Mouse (Mus musculus): ENCODE results near the gene Ctnnb1. TPM values are rescaled to one million over a fixed set of nuclear protein-coding genes. Genes with fewer than 3 reads are reported as not detected.

Gene Ctnnb1
- polyA plus RNA-seq, 1 experiment = 145 TPM

DNA sequence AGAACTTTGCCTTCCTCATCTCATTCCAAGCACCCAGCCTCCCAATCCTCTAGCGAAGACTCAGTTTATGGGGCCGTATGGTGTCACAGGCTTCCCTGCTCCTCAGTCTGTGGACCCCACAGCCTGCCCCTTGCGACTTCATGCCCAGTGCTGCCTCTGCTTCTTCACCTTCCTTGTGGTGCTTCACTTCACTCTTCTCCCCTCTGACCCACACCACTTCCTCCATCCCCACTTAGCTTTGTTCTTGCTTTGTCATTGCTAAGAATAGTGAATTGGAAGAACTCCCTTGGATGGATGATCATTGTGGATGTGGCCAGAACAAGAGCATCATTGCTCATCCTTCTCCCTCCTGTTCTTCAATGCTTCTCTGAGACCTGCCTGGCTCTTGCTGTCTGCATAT is 11.8 kb downstream of the Ctnnb1 start:
- no peak for TF ChIP-seq GATA1 (IDR thresholded peaks at IDR 0.05; ENCODE audit: low read length)

DNA sequence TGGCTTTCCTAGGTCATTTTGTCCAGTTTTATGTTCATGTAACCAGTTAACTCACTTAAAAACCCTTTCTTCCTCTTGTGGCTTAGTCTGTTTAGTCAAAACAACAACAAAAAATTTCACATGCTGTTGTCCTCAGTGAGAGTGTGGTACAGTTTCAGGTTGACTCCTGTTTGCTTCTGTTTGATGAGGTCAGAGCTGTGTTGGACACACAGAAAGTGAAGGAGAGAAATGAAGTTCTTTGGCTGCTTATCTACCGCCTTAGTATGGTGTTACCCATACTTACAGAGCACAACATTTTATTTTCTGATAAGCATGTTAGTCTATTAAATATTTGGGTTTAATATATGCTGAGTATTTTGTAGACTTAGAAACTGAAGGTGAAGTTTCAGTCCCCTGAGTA is 14.7 kb downstream of the Ctnnb1 start:
- no peak for TF ChIP-seq GATA1 (IDR thresholded peaks at IDR 0.05; ENCODE audit: low read length)

DNA sequence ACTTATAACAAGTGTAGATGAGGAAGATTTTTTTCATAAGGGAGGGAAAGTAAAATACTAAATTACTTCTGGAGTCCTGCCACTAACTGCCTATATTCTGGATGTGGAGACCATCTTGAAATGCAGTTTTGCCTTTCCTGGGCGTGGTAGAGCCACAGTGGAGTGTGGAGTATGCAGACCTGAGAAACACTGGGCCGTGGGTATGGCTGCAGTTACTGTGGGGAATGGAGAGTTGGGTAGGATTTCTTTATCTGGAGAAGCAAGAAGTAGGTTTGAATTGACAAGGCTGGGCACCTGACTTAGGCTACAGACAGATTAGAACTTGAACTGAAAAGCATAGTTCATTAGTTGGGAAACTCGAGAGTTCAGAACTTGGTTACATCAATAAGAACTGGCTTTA is 15.2 kb downstream of the Ctnnb1 start:
- no peak for TF ChIP-seq GATA1 (IDR thresholded peaks at IDR 0.05; ENCODE audit: low read length)

DNA sequence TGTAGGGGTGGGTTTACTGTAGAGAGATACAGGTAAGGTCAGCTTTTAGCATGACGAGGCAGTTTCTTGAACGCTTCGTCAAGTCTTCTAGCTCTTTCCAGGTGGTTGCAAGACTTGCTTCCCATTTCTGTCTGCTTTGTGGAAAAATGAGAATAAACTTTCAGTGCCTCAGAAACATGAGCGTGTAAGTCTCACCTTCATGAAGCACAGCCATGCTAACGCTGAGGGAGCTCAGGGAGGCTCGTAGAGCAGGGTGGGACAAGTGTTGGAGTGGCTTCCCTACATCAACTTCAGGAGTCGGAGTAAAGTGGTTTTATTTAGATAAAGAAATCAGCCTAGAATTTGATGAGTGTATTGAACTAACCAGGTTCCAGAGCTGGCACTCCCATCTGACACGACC is 17.1 kb downstream of the Ctnnb1 start:
- TF ChIP-seq GATA1 (IDR thresholded peaks at IDR 0.05; ENCODE audit: low read length) = no peak

DNA sequence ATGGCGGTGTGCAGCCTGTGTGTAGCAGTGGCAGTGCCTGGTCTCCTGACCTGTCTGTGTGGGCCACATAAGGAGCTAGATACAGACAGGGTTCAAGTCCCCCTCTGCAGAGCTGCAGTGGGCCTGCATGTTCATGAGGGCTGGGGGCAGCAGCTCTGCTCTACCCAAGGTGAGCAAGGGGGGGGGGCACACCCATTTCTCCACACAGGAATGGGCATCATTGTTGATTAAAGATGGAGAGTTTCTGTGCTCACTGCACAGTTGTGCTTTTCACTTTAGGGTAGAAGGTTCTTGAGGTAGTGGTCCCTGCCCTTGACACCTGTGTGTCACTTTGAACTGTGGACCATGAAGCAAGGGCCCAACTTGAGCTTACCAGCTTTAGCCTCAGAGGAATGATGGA is 19.8 kb downstream of the Ctnnb1 start:
- no peak for TF ChIP-seq GATA1 (IDR thresholded peaks at IDR 0.05; ENCODE audit: low read length)

DNA sequence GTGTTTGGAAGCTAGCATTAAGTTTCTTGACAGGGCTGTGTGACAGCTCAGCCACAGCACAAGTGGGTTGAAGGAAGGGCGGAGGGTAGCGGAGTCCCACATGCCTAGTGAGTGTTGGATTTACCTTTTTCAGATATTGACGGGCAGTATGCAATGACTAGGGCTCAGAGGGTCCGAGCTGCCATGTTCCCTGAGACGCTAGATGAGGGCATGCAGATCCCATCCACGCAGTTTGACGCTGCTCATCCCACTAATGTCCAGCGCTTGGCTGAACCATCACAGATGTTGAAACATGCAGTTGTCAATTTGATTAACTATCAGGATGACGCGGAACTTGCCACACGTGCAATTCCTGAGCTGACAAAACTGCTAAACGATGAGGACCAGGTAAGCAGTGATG is 21.7 kb downstream of the Ctnnb1 start:
- TF ChIP-seq GATA1 (IDR thresholded peaks at IDR 0.05; ENCODE audit: low read length) = no peak

DNA sequence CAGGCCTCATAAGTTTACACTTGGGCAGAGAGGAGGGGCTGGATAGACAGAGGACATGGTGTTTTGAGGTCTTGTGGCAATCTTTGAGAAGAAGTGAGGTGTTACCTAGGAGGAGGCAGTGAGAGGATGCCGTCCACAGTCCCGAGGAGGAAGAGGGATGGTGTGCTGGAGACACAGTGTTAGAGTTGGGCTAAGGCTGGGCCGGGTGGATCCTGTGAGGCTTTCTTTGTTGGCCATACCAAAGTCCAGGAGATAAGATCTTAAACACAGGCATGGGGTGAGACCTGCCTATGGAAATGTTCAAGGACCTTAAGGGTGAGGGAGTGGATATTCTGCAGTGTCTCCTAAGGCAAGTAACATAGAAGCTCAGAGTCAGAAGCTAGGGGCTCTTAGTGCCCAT is 22.9 kb downstream of the Ctnnb1 start:
- TF ChIP-seq GATA1 (IDR thresholded peaks at IDR 0.05; ENCODE audit: low read length) = no peak

DNA sequence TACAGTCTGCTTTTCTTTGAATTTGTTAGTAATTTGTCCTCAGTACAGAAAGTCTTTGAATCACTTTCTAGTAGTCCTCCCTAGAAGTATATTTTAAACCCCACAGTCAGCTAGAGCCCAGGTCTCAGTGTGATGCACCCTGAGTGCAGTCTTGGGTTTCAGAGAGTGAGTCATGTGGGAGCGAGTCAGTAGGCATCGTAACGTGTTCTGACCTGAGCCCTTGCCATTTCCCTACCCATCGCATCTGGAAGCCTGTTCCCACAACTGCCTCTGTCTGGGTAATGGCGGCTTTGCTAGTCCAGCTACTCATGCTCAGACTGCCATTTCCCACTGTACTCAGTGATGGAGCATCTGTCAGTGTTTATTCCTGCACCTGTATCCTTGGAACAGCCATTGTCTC is 29.0 kb downstream of the Ctnnb1 start:
- TF ChIP-seq GATA1 (IDR thresholded peaks at IDR 0.05; ENCODE audit: low read length) = no peak

DNA sequence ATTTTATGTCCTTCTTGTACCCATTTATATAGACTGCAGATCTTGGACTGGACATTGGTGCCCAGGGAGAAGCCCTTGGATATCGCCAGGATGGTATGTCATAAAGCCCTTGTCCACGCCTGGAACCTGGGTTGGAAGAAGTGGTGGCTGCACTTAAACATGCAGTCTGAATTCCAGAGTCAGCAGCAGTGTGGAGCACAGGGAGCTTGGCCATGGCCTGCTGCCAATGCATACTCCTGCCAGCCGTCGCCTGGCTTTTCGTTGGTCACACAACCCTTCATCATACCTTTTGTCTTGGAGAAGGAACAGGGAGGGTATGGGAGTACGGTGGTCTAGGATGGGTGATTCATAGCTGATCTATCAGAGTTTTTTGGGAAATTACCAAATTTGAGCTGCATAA is 29.5 kb downstream of the Ctnnb1 start:
- TF ChIP-seq GATA1 (IDR thresholded peaks at IDR 0.05; ENCODE audit: low read length) = no peak

DNA sequence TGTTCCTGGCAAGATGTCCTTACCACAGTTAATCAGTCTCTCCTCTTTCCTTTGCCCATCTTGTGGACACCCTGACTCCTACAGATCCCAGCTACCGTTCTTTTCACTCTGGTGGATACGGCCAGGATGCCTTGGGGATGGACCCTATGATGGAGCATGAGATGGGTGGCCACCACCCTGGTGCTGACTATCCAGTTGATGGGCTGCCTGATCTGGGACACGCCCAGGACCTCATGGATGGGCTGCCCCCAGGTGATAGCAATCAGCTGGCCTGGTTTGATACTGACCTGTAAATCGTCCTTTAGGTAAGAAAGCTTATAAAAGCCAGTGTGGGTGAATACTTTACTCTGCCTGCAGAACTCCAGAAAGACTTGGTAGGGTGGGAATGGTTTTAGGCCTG is 30.2 kb downstream of the Ctnnb1 start:
- no peak for TF ChIP-seq GATA1 (IDR thresholded peaks at IDR 0.05; ENCODE audit: low read length)

DNA sequence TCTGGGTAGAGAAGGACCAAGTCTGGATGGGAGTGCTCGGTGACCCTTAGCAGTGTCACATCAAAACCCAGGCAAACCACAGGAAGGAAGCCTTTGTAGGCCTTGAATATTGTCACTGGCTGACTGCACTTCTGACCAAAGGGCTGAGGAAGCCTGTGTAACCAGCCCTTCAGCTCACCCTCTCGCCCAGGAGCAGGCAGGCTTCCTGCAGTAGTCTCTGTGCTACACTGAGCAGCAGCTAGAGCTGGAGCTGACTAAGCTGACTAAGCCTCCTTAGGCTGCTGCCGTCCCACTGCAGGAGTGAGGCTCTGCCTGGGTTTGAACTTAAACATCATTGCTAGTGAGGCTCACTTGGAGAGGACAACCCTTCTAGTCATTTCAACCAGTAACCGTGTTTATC is 31.6 kb downstream of the Ctnnb1 start:
- TF ChIP-seq GATA1 (IDR thresholded peaks at IDR 0.05; ENCODE audit: low read length) = no peak

DNA sequence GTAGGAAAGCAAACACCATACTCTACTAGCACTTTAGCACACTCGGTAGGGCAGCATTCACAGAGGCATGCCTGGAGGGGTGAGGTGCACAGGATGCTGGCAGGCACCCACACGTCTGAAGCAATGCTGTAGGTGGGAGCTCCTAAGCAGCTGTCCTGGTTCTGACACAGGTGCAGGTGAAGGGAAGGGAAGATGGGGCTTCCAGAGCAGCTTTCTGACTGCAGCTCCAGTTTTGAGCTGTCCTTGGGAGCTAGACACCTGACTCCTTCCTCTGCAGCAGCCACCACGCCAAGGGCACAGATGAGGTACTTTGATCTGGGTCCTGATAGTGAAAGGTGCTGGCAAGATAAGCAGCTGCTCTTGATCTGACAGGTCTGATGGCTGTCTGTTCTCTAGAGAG is 32.5 kb downstream of the Ctnnb1 start:
- TF ChIP-seq GATA1 (IDR thresholded peaks at IDR 0.05; ENCODE audit: low read length) = no peak

DNA sequence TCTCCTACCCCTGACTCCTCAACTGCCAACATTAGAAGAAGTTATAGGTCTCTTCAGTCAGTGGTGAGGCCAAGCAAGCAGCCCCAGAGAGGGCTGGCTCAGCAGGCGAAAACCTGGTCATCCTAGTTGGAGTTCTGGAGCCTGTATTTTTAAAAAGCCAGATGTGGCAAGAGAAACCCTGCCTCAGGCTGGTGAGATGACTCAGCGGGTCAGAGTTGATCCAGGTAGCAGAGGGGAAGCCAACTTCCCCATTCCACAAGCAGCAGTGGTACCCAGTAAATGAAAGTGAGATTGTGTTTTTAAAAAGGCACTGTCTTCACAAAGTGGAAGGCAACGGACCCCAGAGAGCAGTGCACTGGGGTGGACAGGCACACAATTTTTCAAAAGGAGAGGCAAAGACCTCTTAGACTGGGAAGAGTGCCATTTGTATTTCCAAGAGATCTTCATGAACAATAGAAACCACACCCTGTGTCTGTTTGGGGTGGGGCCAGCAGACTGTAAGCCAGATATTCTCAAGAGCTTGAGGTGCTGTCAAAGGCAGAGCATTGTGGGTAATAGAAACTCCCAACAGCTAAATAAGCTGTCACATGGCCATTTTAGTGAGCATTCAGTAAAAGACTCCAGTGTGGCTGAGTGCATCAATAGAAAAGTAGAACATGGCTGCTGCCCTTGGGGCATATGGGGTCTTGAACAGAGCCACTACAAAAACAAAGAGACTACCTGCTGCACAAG is 33.1 kb downstream of the Ctnnb1 start:
- TF ChIP-seq GATA1 (IDR thresholded peaks at IDR 0.05; ENCODE audit: low read length) = no peak

DNA sequence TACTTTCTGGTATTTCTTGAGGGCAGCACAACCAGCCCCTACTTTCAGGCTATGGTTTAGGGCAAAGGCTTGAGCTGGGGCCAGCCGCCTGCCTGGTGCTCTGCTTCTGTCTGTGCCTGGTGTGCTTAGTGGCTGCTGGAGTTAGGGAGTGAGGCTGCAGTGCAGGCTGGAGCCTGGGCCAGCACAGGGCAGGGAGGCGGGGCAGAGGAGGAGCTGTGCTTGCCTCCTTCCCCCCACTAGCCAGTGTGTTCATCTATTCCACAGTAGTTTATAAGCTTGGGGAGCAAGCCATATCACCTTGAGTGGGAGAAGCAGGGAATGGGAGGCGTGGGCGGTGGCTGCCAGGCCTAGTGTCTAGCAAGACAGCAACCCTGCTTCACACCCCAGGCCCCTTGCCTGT is 34.1 kb downstream of the Ctnnb1 start:
- no peak for TF ChIP-seq GATA1 (IDR thresholded peaks at IDR 0.05; ENCODE audit: low read length)

DNA sequence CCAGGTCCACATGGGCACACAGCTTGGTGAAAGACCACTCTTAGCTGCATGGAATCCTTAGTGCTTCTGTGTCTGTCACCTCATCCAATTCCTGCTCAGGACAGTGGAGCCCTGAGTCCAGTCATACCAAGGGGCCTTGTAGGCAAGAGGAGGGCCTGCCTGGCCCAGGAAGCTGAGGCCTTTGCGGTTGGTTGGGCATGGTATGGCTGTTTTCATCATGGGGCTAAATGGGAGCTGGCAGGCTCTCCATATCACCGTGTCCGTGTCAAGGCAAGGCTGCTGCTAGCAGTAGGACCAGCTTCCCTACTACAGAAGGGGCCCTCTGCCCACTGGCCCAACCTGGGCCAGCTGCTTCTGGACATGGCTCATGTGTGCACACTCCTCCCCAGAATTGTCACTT is 34.7 kb downstream of the Ctnnb1 start:
- TF ChIP-seq GATA1 (IDR thresholded peaks at IDR 0.05; ENCODE audit: low read length) = no peak

DNA sequence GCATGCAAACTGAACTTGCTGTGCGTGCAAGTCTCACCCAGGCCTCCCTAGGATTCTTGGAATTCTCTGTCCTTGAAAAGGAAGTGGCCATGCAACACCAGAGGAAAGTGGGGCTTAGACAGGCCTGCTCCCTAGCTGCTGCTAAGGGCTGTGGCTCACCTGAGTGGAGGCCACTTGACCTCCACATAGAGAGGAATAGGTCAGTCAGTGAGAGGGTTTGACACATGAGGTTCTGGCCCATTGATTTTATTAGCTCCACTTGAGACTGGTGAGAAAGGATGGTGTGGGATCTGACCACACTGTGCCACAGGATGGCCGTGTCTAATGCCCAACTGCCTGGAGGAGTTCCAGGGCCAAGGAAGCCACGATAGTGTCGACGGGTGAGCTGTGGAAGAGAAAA is 35.2 kb downstream of the Ctnnb1 start:
- no peak for TF ChIP-seq GATA1 (IDR thresholded peaks at IDR 0.05; ENCODE audit: low read length)

DNA sequence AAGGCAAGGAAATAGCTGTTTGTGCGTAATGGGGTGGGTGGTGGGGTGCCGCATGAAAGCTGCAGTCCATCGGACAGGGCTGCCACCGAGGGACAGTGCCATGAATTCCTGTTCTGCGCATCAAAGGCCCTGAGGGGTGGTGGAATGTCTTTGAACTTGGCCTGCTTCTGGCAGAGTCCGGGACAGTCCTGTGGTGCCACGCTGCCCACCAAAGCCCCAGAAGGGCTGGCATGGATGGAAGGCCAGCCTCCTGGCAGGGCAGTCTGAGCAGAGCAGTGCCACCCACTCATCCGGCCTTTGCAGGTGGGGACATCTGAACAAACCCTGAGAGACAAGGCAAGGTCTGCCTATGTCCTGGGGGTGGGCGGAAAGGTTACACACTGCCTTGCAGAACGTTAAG is 36.0 kb downstream of the Ctnnb1 start:
- no peak for TF ChIP-seq GATA1 (IDR thresholded peaks at IDR 0.05; ENCODE audit: low read length)

DNA sequence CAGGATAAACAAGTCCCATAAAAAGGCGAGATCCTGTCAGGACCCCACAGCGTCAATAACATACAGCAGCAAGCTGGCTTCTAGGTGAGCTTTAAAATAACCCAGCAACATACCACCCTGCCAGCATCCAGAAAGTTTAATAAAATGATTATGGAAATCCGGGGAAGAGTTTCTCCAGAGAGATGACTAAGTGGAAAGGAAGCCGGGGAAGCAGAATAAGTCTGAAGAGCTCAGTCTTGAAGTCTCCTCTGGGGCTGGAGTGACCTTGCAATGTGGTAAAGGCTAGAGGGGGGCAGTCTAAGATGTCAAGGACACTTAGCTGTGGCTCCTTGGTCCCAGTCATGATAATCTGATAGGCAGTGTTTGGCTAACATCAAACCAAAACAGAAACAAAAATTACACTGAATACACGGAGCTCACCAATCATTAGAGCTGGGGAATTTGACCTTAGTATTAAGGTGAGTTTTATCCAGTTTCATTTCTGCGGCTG is 44.1 kb downstream of the Ctnnb1 start:
- TF ChIP-seq GATA1 (IDR thresholded peaks at IDR 0.05; ENCODE audit: low read length) = no peak

All from G1E-ER4 (cell line).